Mouse (Mus musculus) frontal cortex, postnatal 10 days (tissue): ENCODE results near the gene Cracr2a.

ENCODE experiments used
- DNase-seq, 2 experiments: peaks; one replicate each; pipeline ENCODE4 v3.0.0; 2022; ENCODE audit warnings: low spot score in 2 of 2, mixed read lengths in 1 of 2

The Cracr2a gene

DNA sequence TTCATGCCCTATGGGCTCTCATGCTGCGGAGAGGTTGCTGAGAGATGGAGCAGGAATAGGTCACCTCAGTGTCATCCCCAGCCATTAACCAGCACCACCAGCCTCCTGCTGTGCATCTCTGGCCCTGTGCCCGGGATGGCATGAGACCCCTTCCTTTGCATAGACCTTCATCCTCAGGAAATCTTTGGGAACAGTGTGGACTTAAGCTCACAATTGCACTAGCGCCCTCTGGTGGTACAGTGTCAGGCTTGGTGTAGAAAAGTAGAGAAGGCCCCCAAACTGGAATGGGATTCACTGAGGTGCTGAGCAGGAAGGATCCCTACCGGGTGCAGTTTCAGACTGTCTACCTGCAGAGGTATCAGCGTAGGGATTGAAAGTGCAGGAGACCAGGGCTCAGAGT, 64.0 kb downstream of the Cracr2a start:
- DNase-seq = peak; percentile 48 to 71

DNA sequence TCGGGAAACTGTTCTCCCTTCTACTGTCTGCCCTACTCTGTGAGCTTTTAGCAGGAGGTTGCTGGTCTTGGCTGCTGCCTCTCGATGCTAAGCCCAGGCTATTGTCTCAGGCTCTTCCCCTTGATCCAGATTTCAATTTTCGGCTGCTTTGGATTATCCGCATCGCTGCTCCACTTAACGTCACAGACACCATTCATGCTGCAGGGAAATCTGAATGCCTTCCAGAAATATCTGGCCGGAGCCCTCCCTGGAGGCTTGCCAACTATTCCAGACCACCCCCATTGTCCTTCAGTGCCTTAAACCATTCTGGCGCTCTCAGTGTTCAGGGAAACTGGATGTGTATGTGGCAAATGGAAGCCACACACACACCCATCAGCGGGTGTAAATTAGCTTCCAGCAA, 66.3 kb downstream of the Cracr2a start:
- no peak for DNase-seq

DNA sequence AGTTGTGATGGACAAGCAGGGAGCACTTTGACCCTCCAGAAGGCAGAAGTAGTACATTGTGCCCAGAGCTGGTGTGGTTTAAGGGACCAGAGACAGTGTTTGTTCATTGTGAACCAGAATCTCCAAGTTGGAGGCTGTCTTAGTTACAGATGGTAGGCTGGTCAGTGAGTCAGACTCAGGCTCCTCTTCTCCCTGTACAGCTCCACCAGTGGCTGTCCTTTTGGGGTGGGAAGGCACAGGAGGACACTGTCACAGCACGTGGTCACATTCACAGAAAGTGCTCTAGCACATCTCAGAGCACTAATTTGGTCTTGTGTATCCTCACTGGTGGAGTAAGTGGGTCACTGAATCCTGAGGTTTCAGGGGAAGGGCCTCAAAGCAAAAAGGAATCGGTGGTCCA, 68.1 kb downstream of the Cracr2a start:
- no peak for DNase-seq

DNA sequence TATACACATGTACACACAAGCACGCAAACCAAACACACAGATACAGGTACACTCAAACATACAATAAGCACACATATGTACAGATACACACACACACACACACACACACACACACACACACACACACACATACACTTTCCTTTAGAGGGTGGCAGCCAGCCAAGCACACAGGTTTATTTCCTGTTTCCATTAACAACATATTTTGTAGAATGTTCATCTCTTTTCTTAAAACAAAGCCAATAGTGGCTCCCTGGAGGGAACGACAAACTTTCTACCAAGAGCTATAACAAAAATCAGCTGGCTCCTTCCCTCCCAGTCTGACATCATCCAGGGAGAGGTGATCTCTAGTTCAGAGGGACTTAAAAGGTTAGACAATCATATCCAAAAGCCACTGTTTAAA, 73.7 kb downstream of the Cracr2a start:
- DNase-seq = no peak

DNA sequence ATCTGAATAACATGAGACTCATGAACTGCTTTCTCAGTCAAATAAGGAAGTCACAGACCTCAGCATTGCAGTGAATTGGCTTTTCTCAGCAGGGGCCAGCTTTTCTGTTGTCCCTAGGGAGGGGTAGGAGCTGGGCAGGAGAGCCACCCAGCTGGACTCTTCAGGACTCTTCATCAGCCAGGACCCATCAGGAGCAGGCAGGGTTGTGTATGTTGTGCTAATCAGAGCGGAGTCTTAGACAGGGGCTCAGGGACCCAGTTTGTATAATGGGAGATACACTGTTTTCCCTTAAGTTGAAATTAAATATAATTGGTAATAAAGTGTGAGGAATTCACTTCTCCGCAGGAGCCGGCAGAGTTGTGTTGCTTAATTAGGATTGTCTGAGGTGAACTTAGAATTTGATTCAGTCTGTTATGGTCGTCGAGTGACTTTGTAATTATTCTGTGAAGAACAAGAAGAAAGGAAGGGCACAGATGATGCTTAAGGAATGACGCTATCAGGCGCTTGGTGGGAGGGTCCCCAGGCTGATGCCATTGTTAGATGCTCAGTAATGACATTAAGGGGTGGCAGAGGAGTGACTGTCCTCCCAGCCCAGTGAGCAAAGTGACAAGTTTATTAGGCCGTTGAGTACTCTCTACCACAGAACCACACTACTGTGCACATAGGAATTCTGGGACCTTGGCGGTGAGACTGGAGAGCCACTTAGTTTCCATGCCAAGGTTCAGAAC, 74.5 kb downstream of the Cracr2a start:
- no peak for DNase-seq

DNA sequence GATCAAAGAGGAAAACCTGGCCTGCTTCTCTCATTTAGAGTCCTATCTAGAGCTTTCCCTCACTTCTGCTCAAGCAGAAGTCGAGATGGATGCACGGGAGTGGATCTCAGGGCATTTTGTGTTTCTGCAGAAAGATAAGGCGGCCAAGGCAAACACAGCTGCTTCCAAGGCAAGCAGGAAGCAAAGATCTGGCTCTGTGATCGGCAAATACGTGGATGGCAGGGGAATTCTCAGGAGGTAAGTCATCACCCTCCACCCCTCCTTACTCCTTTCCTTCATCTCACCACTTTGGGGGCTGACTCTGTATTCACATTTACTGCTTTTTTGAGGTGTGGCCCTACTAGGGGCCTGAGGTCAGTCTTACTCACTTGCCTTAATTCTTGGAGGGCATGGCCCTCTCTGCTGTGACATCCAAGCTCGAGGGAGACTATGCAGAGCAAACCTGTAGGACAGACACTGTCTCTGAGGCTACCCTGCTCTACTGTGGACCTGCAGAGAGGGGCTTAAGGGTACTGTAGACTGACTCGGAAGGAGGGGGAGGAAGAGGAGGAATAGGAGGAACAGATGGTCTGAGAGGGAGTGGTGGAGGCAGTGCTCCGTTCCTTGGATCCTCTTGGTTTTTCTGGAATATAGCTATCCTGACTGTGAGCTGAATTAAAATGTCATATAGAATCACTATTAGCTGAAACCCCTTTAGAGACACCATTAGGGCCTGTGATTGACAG, 80.1 kb downstream of the Cracr2a start:
- no peak for DNase-seq

DNA sequence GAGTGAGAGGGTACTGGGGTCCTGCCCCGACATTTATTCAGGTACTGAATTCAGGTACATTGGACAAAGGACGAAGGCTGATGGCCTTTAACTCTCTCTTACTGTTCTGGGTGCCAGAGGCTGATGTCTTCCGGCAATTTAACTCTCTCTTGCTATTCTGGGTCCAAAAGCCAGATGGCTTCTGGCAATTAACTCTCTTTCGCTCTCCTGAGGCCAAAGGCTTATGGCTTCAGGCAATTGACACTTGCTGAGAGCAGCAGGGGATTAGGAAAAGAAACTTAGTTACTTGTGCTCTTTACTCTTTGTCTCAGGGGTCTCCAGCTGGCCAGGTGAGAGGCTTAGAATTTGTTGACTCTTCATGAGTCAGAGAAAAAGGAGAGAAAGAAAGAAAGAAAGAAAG, 94.8 kb downstream of the Cracr2a start:
- no peak for DNase-seq

DNA sequence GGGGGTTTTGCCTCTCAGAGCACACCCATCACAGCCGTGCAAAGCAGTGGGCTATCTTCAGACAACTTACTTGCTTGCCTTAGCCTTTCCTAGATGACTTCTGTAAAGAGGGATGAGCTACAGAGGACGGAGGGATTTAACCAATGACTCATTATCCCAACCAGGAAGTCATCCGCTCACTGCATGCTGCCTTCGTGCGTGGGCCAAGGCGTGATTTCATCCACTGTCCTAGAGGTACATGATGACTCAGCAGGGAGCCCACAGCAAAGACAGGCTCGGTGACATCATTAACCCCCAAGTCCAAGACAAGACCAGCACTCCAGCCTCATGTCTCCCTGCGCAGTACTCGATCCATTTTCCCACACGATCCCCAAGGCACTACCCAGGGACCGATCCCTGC, 96.0 kb downstream of the Cracr2a start:
- DNase-seq = no peak

DNA sequence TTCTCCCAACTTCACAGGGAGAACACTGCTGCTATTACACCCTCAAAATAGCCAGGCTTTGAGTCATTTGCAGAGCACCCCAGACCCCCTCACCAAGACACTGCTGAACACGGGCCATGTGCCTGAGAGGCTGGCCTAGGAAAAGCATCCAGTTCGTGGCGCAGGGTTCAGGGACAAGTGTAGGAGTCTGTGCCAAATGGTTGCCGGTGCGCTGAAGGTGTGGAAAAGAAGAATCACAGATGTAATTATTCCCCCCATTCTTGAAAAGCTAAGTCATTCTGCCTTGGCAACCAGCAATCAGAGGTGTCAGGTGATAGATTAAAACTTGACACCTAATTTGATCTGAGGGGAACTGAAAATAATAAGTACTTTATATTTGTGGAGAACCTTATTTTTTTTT, 98.3 kb downstream of the Cracr2a start:
- DNase-seq = no peak

DNA sequence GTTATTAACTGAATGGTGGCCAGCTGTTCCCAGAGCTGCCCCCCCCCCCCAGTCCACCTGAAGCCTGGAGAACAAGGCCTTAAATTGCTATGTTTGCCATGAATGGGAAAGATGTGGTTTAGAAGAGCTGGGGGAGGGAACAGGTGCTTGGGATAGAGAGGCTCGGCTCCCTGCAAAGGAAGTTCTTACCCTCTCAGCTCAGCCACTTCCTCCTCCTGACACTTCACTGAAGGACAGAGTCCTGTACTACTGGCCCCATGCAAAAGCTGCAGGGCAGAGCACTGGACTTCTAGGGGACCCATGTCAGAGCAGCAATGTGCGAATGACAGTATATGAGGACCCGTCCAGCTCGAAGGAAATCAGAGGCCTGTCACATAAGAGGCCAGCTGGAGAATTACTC, 98.8 kb downstream of the Cracr2a start:
- no peak for DNase-seq

DNA sequence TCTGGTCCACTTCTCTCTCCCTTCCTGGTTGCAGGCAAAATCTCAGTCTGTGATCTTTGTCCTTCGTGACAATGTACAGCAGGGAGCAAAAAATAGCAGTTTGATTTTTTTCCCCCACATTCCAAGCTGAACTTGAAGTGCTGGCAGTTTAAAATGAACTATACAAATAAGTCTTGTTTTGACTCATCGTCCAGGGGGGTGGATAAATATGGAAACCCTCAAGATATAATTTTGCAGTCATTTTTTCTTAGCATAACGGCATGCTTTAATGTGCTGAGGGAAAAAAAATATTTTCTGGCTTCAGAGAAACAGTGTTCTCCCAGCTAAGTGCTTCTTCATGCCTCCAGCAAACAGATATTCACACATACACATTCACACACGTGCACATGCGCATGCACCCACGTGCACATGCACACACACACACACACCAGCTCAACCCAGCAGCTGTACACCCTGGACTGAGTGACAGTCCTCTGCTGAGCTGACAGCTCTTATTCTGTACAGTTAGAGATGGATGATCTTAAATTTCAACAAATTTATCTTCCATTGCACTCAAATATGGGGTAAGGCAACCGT, 100.7 kb downstream of the Cracr2a start:
- peak; percentile 27 to 47 for DNase-seq

DNA sequence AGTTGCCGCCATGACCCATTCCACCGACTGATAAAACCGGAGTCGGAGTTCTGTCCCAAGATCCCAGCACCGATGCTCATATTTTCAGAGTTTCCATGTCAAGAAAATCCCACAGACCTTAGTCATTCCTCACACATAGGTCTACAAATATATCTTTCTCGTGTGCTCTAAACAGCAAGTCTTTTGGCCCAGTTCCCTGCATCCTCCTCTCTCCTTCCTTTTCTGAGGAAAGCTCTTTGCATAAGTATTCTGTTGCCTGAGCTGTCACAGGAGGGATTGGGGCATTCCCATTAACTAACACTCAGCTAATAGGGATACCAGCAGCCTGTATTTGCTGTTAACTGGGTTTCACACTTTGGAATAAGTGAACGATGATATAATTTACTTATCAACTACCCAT, 102.1 kb downstream of the Cracr2a start:
- DNase-seq = no peak

DNA sequence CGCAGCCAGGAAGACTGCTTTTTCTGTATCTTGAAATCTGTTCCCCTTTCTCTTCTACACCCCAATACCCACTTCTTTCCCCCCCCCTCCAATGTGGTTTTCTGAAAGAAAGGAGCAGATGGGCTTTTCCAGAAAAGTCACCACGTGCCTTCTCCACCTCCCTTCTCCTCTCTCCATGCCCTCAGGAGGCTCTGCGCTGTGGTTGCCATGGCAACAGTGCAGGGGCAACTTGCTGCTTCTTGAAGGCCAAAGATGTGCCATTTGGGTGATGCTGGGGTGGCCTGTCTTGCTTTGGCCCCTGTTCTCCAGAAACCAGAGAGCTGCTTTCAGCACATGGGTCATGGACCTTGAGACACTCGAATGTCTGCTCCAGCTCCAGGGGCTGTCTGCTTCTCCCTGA, 108.2 kb downstream of the Cracr2a start:
- DNase-seq = peak; percentile 50 to 52

DNA sequence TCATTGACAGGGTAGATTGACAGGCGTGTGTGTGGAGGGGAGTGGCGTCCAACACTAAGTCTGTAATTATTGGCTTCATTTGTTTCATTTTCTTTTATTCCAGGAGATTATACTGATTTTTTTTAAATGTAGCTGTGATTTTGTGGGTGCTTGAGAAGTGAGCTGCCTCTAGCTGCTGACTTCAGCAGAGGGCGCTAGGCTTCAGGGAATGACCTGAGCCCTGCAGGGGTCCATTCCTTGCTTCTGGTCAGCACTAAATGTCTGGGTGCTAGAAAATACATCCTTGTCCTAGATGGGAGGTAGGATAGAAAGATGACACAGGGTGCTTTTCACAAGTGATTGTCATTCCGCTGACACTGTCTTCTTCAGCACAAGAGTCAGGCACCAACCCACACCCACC, 108.9 kb downstream of the Cracr2a start:
- DNase-seq = no peak

DNA sequence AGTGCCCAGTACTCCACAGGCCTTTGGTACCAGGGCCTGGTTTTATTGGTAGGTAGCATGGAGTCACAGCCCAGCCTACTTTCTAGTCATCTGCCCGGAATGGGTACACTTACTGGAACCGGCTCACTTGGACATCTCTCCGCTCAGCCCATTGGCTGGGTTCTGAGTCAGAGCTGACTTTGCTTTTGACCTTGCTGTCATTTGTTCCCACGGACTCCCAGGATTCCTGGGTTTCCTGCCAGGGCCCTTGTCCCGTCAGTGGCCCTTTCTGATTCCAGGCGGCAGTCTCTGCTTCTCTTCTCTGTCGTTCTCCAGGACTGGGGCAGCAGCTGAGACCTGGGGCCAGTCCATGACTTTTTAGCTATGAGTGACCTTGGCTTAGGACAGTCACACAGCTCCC, 110.9 kb downstream of the Cracr2a start:
- DNase-seq = no peak

DNA sequence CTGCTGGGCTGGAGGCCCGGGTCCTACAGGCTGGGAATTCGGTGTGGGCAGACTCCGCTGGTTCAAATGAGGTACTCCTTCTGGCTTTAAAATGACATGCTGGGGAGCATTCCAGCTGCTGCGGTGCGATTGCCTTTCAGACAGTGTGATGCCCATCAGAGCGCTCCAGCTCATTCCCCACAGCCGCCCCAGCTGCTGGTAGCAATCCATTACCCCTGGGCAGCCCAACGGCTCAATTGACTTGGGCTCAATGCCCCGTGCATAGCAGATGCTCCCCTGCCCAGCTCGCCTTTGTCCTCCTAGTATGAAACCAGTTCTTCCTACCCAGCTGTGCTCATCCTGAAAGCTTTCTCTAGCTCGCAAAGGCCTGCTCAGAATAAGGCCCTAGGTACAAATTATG, 115.7 kb downstream of the Cracr2a start:
- no peak for DNase-seq

DNA sequence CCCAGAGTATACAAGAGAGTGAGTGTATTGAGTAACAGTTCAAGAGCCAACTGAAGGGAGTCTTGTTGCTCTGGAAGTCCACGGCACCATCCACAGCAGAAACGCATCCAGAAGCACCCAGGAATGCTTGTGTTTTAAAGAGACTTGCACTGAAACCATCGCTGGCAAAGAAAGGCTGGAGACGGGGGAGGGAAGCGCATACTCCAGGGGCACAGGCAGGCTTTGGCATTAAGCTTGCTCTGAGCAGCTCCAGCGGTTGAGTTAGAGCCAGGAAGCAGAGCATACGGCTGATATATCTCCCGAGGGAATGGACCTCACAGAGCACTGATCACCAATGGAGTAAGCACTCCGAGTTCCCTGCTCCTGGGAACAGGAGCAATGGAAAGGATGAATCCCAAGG, 117.2 kb downstream of the Cracr2a start:
- no peak for DNase-seq

DNA sequence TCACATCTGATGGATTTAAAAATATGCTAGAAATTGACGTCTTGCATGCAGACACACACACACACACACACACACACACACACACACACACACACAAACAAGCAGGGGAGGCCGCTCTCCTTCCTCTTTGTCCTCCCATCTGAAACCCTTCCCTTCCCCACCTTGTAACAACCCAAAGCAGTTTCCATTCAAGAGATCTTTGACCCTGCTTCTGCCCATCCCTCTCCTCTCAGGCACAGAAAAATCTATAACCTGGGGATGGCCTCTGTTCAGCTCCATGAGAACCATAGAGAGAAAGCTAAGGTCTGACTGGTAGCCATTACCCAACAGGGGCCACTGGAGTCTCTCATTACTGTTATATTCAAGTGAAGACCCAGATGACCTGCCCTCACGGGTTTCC, 117.9 kb downstream of the Cracr2a start:
- DNase-seq = no peak

DNA sequence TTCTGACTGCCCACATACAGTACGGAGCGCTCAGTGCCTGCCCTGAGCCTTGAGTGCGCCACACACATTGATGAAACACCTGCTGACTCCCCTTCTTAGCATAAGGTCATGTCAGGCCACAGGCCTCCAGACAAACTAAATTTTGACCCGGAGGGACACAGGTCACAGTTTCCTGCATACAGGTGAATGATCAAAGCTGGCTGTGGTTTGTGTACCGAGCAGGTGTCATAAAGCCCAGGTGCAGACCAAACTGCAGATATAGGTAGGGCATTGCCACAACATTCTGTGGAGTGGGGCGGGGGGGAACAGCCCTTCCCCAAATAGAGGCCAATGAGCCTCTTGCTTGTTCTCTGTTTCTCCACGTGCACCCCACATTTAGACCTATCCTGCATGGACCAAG, 119.6 kb downstream of the Cracr2a start:
- DNase-seq = no peak

DNA sequence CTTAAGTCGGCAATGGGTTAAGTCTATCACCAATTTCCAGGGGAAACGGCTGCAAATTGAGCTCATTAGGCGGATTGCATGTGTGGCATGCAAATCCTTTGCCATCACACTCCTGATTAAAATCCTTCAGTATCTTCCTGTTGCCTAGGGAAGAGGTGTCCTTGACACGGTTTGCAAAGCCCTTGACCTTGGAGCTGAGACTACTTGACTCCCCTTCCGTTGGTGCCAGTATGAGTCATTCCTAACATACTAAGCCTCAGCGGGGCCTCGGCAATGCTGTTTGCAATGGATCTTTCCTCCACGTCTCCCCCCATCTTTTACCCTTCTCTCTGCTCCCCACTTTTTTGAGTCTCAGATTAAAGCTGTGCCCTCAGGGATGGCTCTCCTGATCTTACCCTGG, 122.4 kb downstream of the Cracr2a start:
- no peak for DNase-seq

DNA sequence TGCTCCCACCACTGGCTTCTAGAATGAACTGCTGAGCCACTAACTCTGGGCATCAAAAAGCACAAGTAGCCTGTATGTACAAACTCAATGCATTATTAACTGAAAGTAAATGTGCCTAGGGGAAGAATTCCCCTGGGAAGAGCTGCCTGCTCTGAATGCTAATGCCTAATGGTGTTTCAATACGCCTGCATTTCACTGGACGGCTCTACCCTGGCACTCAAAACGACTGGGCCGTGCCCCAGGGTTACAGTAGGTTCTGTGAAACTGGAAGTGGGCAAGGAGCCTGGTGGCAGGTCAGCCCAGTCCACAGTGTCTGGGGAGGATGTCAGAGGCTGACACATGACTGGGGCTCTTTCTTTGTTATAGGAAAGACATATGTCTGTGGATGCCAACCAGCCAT, 123.8 kb downstream of the Cracr2a start:
- no peak for DNase-seq

DNA sequence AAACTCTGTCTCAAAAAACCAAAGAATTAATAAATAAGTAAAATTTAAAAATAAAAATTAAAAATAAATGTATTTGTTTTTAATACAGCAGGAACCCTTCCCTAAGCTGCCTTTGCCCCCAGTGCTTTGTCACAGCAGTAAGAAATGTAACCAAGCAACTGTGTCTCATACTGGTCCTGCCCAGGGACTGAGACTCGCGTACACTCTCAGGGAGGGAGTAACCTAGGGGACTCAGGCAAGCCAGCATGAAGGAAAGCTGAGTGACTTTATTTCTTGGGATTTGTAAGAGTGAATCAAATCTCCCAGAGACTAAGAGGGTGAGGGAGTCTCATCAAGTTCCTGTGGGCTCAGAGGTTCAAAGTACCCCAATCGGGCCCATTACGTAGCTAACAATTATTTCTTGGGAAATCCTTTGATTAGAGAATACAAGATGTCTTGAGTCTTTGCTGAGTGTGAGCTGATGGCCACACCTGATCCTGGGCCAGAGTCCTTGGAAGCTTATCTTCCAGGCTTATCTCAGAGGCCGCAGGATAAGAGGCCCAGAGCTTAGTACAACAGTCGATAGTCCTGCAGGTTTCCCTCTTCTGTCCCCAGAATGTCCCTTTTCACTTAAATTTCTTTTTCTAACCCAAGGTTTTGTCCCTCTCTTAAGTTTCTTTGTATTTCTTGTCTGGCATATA, 126.2 kb downstream of the Cracr2a start:
- no peak for DNase-seq

DNA sequence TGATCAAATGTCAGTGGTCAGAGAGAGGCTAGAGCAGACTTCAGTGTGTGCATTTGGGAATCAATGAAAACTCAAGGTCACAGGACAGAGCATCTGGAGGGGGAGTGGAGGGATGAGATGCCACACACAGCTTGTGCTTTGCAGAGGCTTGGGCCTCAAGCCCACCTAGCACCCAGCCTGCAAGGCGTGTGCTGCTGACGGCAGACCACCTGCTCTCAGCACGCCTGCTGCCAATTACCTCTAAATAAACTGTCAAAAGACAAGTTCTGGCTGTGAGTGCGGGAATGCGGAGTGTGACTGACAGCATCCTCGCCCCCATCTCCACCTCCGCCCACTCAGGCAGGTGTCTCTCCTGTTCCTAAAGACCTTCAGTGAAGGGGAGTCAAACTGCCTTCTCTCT, 131.2 kb downstream of the Cracr2a start:
- DNase-seq = no peak
